Mouse (Mus musculus) lung, adult 2 months (tissue): ENCODE measurements around the gene Grm8.

Source experiments
- CTCF ChIP-seq: fragments of 200-500 bp; IDR thresholded peaks from 2 replicates; pipeline ENCODE4 v1.5.1; 2011; ENCODE audit warnings: mild to moderate bottlenecking, low read length, control low read depth; ENCODE audit not compliant: insufficient read depth
- POLR2A ChIP-seq: fragments of 200-500 bp; IDR thresholded peaks from 2 replicates; pipeline ENCODE4 v1.6.1; 2011; ENCODE audit warnings: low read depth, mild to moderate bottlenecking, control low read depth, low read length, borderline replicate concordance; ENCODE audit errors: extremely low read depth

GRCm38 (mm10) chr6:27782251-27782650 is 352.7 kb downstream of the Grm8 start:
- TF ChIP-seq CTCF = no peak
- TF ChIP-seq POLR2A = no peak
